Mouse (Mus musculus): ENCODE results near the gene Gprin2.

Gprin2 gene

DNA sequence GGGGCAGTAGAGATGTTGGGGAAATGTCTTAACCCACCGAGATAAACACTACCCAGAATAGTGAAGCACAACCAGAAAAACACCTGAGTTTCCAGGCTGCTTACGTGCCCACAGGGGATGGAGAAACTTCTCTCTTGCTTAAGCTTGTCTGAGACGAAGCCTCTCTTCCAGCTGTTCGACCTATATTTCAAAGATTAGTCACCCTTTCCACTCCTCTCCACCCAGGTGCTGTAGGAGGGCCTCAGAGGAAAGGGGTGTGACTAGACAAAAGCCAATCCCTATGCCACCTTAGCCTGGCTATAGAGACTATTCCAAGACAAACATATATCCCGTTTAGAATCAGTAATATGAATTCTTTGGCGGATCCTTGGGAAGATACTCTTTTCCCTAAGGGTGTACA is 6.5 kb upstream of the Gprin2 start:
- DNase-seq (ENCODE audit: extremely low spot score, low spot score) = no peak

GRCm38 (mm10) chr14:34200738-34201230 is 669 bp downstream of the Gprin2 start:
- DNase-seq (ENCODE audit: extremely low spot score, low spot score) = no peak

DNA sequence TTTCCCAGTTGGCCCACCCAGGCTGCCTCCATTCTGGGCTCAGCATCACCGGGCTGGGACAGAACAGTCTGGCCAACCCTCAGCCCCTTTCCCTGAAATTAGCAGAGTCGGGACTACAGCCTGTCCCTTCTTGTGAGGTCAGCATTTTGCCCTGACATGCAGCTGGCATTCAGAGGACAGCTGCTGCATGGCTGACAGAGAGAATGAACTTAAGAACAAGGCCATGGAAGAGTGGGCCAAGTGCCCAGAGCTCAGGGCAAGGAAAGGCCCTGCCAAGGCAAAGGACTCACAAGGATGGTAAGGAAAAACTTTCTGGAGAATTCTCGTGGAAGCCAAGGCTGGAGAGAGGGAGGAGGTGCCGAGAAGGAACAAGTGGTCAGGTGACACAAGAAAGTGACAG is 4.7 kb downstream of the Gprin2 start:
- no peak for DNase-seq (ENCODE audit: extremely low spot score, low spot score)

- DNase-seq (ENCODE audit: extremely low spot score, low spot score) = no peak
These were observed 6.0 kb downstream of the Gprin2 start for GRCm38 (mm10) chr14:34195466-34195865.

- DNase-seq (ENCODE audit: extremely low spot score, low spot score) = no peak
These were observed 7.6 kb downstream of the Gprin2 start for GRCm38 (mm10) chr14:34193879-34194278.

DNA sequence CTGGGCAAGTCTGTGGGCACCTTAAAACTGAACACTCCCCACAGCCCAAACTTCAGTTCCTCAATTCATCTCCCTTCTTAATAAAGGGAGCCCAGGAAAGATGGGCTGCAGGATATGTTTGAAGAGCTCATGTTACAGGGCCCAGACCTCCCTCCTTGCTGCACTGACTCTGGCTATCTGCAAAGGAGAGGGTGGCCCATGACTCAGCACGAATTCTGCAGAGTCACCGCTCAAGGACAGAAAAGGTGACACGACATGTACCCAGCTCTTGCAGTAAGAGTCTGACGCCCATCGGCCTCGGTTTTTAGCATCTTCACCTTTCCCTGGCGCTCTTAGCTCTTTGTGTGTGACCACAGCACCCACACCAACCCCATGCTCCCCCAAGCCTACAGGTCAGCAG is 11.1 kb downstream of the Gprin2 start:
- DNase-seq (ENCODE audit: extremely low spot score, low spot score) = no peak

DNA sequence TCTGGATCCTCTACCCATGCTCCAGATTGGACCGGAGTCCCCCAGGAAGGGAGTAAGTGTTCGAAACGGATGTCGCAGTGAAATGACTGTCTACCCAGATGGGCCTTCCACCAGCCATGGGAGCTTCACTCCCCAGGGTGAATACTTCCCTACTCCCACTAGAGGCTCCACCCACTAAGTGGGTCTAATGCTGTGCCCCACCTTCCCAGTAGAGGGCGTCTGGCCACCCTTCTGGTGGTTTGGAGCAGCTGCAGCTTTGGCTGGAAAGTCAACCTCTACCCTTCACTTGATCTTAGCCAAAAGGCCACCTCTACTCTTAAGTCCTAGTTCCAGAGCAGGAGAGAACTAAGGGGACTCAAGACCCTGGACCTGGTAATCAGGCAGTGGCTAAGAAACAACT is 12.8 kb downstream of the Gprin2 start:
- peak; percentile 24 for DNase-seq (ENCODE audit: extremely low spot score, low spot score)

- DNase-seq (ENCODE audit: extremely low spot score, low spot score) = no peak
These were observed 18.4 kb downstream of the Gprin2 start for GRCm38 (mm10) chr14:34183101-34183500.

DNA sequence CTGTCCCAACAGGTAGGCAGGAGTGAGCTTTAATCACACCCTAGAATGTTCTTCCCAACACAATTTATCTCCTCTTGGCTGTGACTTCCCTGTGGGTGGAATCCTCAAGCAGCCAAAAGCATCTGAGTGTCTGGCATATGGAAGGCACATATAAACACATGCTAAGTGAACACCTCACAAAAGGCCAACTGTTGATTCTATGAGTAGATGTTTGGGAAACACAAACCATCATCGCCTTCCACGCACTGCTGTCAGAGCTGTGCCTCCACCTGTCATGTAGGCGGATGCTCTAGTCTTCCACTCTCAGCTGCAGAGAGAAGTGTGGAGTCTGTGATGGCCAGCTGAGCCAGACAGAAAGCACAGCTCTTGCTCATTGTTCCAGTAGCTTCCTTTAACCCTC is 22.1 kb downstream of the Gprin2 start:
- no peak for DNase-seq (ENCODE audit: extremely low spot score, low spot score)

DNA sequence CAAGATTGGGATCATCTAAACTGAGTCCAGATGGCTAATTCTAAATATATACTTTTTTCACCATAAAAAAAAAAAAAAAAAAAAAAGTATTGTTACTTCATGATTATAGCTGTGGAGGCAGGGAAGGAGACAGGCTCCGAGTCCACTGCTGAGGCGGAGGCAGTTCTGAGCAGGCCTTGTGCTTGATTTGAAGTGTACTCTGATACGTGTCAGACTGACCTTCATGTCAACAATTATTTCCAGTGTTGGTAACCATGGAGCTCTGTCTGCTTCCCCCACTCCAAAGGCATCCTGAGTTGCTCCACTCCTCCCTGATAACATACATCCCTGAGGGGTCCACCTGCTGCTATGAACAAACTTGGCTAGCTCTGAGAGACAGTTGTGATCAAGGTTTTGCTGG is 30.3 kb downstream of the Gprin2 start:
- DNase-seq (ENCODE audit: extremely low spot score, low spot score) = no peak

DNA sequence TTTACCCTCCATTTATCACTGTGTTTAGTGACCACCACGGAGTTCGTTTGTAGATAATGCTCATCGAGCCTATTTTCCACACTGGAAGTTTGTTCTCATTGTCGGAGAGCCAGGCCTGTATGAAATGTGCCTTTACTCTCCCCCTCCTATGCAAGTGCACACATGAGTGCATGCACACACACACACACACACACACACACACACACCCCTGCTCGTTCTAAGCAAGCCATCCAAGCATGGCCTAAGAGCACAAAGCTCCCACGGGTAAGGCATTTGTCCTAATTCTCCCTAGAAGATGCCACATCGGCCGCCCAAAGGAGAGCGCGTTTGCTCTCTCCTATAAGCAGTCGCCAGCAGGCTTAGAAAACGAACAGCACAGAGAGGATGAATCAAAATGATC is 45.7 kb downstream of the Gprin2 start:
- DNase-seq (ENCODE audit: extremely low spot score, low spot score) = no peak

DNA sequence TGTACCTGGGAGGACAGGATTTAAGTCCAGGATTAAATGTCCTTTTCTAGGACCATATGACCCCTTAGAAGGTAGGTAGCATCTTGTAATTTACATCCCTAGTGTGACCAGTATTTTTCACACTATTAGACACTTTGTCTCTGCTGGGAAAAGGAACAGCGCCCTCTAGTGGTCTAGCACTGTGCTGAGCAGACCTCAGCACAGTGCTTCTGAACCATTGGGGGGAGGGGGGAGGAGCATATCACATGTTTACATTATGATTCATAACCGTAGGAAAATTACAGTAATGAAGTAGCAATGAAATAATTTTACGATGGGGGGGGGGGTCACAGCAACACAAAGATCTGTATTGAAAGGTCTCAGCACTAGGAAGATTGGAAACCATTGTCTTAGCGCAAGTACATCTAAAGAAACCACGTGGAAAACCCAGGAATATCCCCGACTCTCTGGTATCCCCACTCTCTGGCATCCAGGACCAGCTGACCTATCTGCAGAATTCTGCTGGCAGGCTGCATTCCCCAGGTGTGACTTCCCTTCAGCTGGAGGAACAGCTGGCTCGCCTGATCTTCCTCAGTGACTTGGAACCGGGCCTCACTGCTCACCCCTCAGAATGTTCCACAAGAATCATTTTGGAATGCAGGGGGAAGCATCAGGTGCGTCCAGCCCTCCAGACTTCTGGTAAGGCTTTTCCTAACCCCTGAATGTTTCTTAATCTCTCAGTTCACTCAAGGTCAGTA is 46.7 kb downstream of the Gprin2 start:
- peak; percentile 53 for DNase-seq (ENCODE audit: extremely low spot score, low spot score)

DNA sequence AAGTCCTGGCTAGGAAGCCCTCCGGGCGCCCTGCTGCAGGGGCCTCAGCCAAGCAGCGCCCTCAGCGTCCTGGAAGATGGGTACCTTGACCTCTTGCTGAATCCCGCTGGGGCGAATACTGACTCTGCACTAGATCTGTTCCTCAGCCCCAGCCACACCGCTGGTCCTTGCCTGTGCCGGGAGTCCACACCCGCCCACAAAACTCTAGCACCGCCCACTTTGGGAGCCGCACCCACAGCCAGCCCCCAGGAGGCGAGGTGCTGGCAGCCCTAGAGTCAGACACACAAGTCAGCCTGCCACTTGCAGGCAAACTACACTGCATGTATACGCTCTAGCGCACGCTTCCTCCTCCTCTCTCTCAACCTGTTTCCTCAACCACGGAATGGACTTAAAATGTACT is 49.1 kb downstream of the Gprin2 start, which contains the start of gene Npy4r:
TSS of gene Npy4r (minus strand) at position 148 of the 400 bp plus-strand sequence.
- DNase-seq (ENCODE audit: extremely low spot score, low spot score) = peak; percentile 22

DNA sequence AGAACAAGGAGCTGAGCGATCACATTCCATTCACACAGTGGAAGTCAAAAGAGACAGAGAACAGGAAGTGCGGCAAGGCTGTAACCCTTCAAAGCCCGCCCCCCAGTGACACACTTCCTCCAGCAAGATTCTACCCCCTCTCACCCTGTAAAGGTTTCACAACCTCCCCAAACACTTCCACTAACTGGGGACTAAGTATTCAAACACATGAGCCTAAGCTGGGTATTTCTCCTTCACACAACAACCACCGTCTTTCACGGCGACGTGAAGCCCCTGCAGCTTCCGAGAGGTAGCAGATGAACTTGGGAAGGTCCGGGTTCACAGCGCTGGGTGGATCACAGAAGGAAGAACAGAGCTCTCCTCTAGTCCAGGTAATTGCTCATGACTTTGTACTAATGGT is 58.5 kb downstream of the Gprin2 start:
- no peak for DNase-seq (ENCODE audit: extremely low spot score, low spot score)

DNA sequence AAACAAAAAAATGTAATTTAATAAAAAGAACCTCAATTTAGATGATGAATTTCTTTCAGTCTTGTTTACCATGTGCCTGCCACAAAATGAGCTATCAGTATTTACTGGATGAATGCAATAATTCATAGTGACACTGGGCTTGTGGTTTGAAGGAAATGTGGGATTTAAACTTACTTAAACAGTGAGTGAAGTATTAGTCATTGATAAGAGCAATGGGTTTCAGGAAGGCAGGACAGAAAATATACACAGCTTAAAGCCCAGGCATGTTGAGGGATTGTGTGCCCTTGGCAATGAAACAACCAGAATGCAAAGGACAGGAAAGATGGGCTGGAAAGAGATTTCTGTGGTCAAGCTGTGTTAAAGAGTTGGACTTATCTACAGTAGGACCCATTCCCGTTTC is 59.1 kb downstream of the Gprin2 start:
- DNase-seq (ENCODE audit: extremely low spot score, low spot score) = no peak

GRCm38 (mm10) chr14:34139671-34140664 is 61.5 kb downstream of the Gprin2 start:
- no peak for DNase-seq (ENCODE audit: extremely low spot score, low spot score)

Data from neural tube, embryonic 10.5 days (tissue).